Mouse (Mus musculus) midbrain, embryonic 11.5 days (tissue): ENCODE measurements around the gene Ttc36. TPM values are rescaled to one million over a fixed set of nuclear protein-coding genes. Genes with fewer than 3 reads are reported as not detected.
A peak's percentile ranks its signal among the peaks of the same experiment; 100 is the strongest.

Experiments
- ATAC-seq: fragments of 200-750 bp; cut with Nextera tagmentation; 2 replicates; pipeline ENCODE4 v1.8.0; 2017; ENCODE audit warnings: moderate TSS enrichment, moderate library complexity; ENCODE audit not compliant: low FRiP score
- DNase-seq: peaks from one replicate; pipeline ENCODE4 v3.0.0; 2015; ENCODE audit warnings: low spot score; ENCODE audit errors: missing footprints
- H3K27ac ChIP-seq: fragments of 300-500 bp; sonication (generic); 2 replicates; pipeline ENCODE4 v1.5.1; 2014; ENCODE audit warnings: low read depth, low read length
- H3K27me3 ChIP-seq: fragments of 300-500 bp; sonication (generic); 2 replicates; pipeline ENCODE4 v1.6.1; 2014; ENCODE audit warnings: mild to moderate bottlenecking, low read length, moderate library complexity, mixed read lengths; ENCODE audit not compliant: control insufficient read depth, insufficient read depth
- H3K36me3 ChIP-seq: fragments of 300-500 bp; sonication (generic); 2 replicates; pipeline ENCODE4 v1.6.1; 2014; ENCODE audit warnings: mild to moderate bottlenecking, low read length, moderate library complexity, mixed read lengths; ENCODE audit not compliant: control insufficient read depth, insufficient read depth
- H3K4me1 ChIP-seq: fragments of 300-500 bp; sonication (generic); 2 replicates; pipeline ENCODE4 v1.6.1; 2014; ENCODE audit warnings: low read length; ENCODE audit not compliant: control insufficient read depth, insufficient read depth
- H3K4me2 ChIP-seq: fragments of 300-500 bp; sonication (generic); 2 replicates; pipeline ENCODE4 v1.6.1; 2014; ENCODE audit warnings: mild to moderate bottlenecking, moderate library complexity
- H3K4me3 ChIP-seq: fragments of 300-500 bp; sonication (generic); 2 replicates; pipeline ENCODE4 v1.5.1; 2014; ENCODE audit warnings: low read depth, low read length
- H3K9ac ChIP-seq: fragments of 300-500 bp; sonication (generic); 2 replicates; pipeline ENCODE4 v1.6.1; 2014; ENCODE audit warnings: low read length
- H3K9me3 ChIP-seq: fragments of 300-500 bp; sonication (generic); 2 replicates; pipeline ENCODE4 v1.6.1; 2016; ENCODE audit warnings: low read length; ENCODE audit not compliant: control insufficient read depth
- WGBS: fragments of 180-500 bp; shearing (Covaris S2); extraction: QIAGEN DNeasy Blood & Tissue Kit; methylation state at CpG from one replicate; pipeline ENCODE4 v1.1.7; 2014; 5-methylcytosine and 5-hydroxymethylcytosine counted together
- polyA plus RNA-seq: library from polyadenylated mRNA; unstranded; fragments of >200 nt; fragmentation: Nextera tagmentation; extraction: Ambion mirVana; gene quantifications from 2 replicates; pipeline ENCODE4 v1.2.1, GENCODE M21; 2014

Ttc36 gene
- polyA plus RNA-seq, 1 experiment from 2014 or later = not detected

GRCm38 (mm10) chr9:44817522-44817921 lies 14.7 kb upstream of the Ttc36 start:
- no peak for DNase-seq
- Histone ChIP-seq H3K4me1 (no peaks in the 10 kb centered on the region), H3K4me2 (no peak overlapping the region), H3K4me3 (no peak overlapping the region), H3K9me3 (no peaks in the 10 kb centered on the region), H3K36me3 (peaks cover 79% of the 10 kb centered on the region), H3K27me3 (no peaks in the 10 kb centered on the region), H3K9ac (no peak overlapping the region), H3K27ac (no peak overlapping the region)
- 88% methylated on average over 5 of the region's 5 CpGs for WGBS
- ATAC-seq = no peak

- 95% methylated on average over 8 of the region's 8 CpGs for WGBS
- H3K27me3 ChIP-seq = no peaks in the 10 kb centered on the region
- H3K4me1 ChIP-seq = no peaks in the 10 kb centered on the region
- no peak overlapping the region for H3K4me3 ChIP-seq
- DNase-seq (no peak), ATAC-seq (no peak)
- H3K9ac ChIP-seq = no peak overlapping the region
- H3K27ac ChIP-seq = no peak overlapping the region
- no peak overlapping the region for H3K4me2 ChIP-seq
- no peaks in the 10 kb centered on the region for H3K9me3 ChIP-seq
- peaks cover 71% of the 10 kb centered on the region for H3K36me3 ChIP-seq
Measured at GRCm38 (mm10) chr9:44814179-44814578, 11.3 kb upstream of the Ttc36 start.

- DNase-seq (no peak), ATAC-seq (no peak)
- H3K9ac ChIP-seq = no peak overlapping the region
- H3K9me3 ChIP-seq = no peaks in the 10 kb centered on the region
- H3K27ac ChIP-seq = no peak overlapping the region
- no peak overlapping the region for H3K4me2 ChIP-seq
- peaks cover 67% of the 10 kb centered on the region for H3K36me3 ChIP-seq
- no peaks in the 10 kb centered on the region for H3K27me3 ChIP-seq
- no peaks in the 10 kb centered on the region for H3K4me1 ChIP-seq
- WGBS = 93% methylated on average over 10 of the region's 10 CpGs
- no peak overlapping the region for H3K4me3 ChIP-seq
Measured at GRCm38 (mm10) chr9:44810316-44810715, 7.4 kb upstream of the Ttc36 start.

GRCm38 (mm10) chr9:44807778-44808177 lies 4.9 kb upstream of the Ttc36 start:
- no peak overlapping the region for H3K9ac ChIP-seq
- H3K9me3 ChIP-seq = no peaks in the 10 kb centered on the region
- ATAC-seq (no peak), DNase-seq (no peak)
- H3K27ac ChIP-seq = no peak overlapping the region
- H3K27me3 ChIP-seq = no peaks in the 10 kb centered on the region
- WGBS = 95% methylated on average over 10 of the region's 10 CpGs
- no peak overlapping the region for H3K4me3 ChIP-seq
- H3K4me2 ChIP-seq = no peak overlapping the region
- H3K36me3 ChIP-seq = peaks cover 49% of the 10 kb centered on the region
- no peaks in the 10 kb centered on the region for H3K4me1 ChIP-seq

GRCm38 (mm10) chr9:44807141-44807540 lies 4.3 kb upstream of the Ttc36 start:
- Histone ChIP-seq H3K4me1 (no peaks in the 10 kb centered on the region), H3K4me3 (no peak overlapping the region), H3K27me3 (no peaks in the 10 kb centered on the region), H3K9me3 (no peaks in the 10 kb centered on the region), H3K4me2 (no peak overlapping the region), H3K36me3 (peaks cover 44% of the 10 kb centered on the region), H3K9ac (no peak overlapping the region), H3K27ac (no peak overlapping the region)
- DNase-seq = no peak
- WGBS = 75% methylated on average over 5 of the region's 5 CpGs
- ATAC-seq = no peak

GRCm38 (mm10) chr9:44805536-44805935 lies 2.7 kb upstream of the Ttc36 start:
- Histone ChIP-seq H3K36me3 (peaks cover 35% of the 10 kb centered on the region), H3K4me2 (no peak overlapping the region), H3K27me3 (peaks cover 3% of the 10 kb centered on the region; the same call in 1 of the 2 replicates), H3K4me3 (no peak overlapping the region), H3K27ac (no peak overlapping the region), H3K9ac (no peak overlapping the region), H3K4me1 (no peaks in the 10 kb centered on the region), H3K9me3 (no peaks in the 10 kb centered on the region)
- ATAC-seq = no peak
- WGBS = 90% methylated on average over 5 of the region's 5 CpGs
- DNase-seq = no peak

- H3K9me3 ChIP-seq = no peaks in the 10 kb centered on the region
- ATAC-seq (no peak), DNase-seq (no peak)
- no peak overlapping the region for H3K4me2 ChIP-seq
- no peak overlapping the region for H3K4me3 ChIP-seq
- 94% methylated on average over 10 of the region's 10 CpGs for WGBS
- H3K9ac ChIP-seq = no peak overlapping the region
- H3K36me3 ChIP-seq = peaks cover 27% of the 10 kb centered on the region
- H3K27me3 ChIP-seq = peaks cover 3% of the 10 kb centered on the region; the same call in 1 of the 2 replicates
- H3K27ac ChIP-seq = no peak overlapping the region
- H3K4me1 ChIP-seq = peaks cover 8% of the 10 kb centered on the region
Measured at GRCm38 (mm10) chr9:44804678-44805077, 1.8 kb upstream of the Ttc36 start.

- H3K36me3 ChIP-seq = peaks cover 10% of the 10 kb centered on the region
- no peak overlapping the region for H3K9ac ChIP-seq
- H3K4me2 ChIP-seq = no peak overlapping the region
- H3K4me1 ChIP-seq = peaks cover 10% of the 10 kb centered on the region
- ATAC-seq (no peak), DNase-seq (no peak)
- no peaks in the 10 kb centered on the region for H3K9me3 ChIP-seq
- no peak overlapping the region for H3K4me3 ChIP-seq
- 83% methylated on average over 6 of the region's 6 CpGs for WGBS
- H3K27ac ChIP-seq = no peak overlapping the region
- peaks cover 11% of the 10 kb centered on the region for H3K27me3 ChIP-seq
Measured at GRCm38 (mm10) chr9:44801669-44802068, 1.2 kb downstream of the Ttc36 start.

- ATAC-seq = no peak
- DNase-seq = no peak
- H3K9ac ChIP-seq = peak overlapping the region; percentile 65
- H3K4me3 ChIP-seq = peak overlapping the region; percentile 49
- peaks cover 10% of the 10 kb centered on the region for H3K4me1 ChIP-seq
- peaks cover 4% of the 10 kb centered on the region; the same call in 1 of the 2 replicates for H3K36me3 ChIP-seq
- H3K4me2 ChIP-seq = peak overlapping the region; percentile 62
- no peak overlapping the region for H3K27ac ChIP-seq
- WGBS = 44% methylated on average over 9 of the region's 9 CpGs
- H3K9me3 ChIP-seq = no peaks in the 10 kb centered on the region
- peaks cover 11% of the 10 kb centered on the region for H3K27me3 ChIP-seq
Measured at GRCm38 (mm10) chr9:44799958-44800324, 2.9 kb downstream of the Ttc36 start.
